Mouse (Mus musculus): ENCODE measurements at regions not wholly inside any gene's neighbourhood (a gene's known extent, or its start where the extent isn't known, plus 50 kb on each side); places are given as distances from the start of the nearest gene placed in this dataset.

GRCm38 (mm10) chr1:55966273-55966672, 560.6 kb downstream of the Plcl1 start:
- TF ChIP-seq CTCF (IDR thresholded peaks at IDR 0.05), result no peak
- no peak for TF ChIP-seq EP300 (IDR thresholded peaks at IDR 0.05)

Measured in lung, postnatal 0 days (tissue).